Mouse (Mus musculus) heart, adult 9 months (tissue): ENCODE measurements around the gene Arap1.
A peak's percentile ranks its signal among the peaks of the same experiment; 100 is the strongest.

ENCODE experiments used
- DNase-seq, 2 experiments: peaks; one replicate each; pipeline ENCODE4 v3.0.0; 2022; ENCODE audit warnings: low spot score in 2 of 2

Gene Arap1

GRCm38 (mm10) chr7:101347767-101348270 lies at the start of gene Arap1:
Arap1 (plus strand) TSS chr7:101348067.
- DNase-seq: peak; percentile 54 to 58

GRCm38 (mm10) chr7:101298375-101298774 lies 49.5 kb upstream of the Arap1 start:
- DNase-seq: no peak

GRCm38 (mm10) chr7:101301361-101301880 lies 46.4 kb upstream of the Arap1 start:
- DNase-seq: peak in 1 of 2 experiments; percentile 26

GRCm38 (mm10) chr7:101301881-101302456 lies 45.9 kb upstream of the Arap1 start, which contains the start of gene Atg16l2:
Atg16l2 (minus strand) TSS chr7:101302251.
- DNase-seq: peak; percentile 94

GRCm38 (mm10) chr7:101302691-101303090 lies 45.2 kb upstream of the Arap1 start:
- no peak for DNase-seq

GRCm38 (mm10) chr7:101306841-101307240 lies 41.0 kb upstream of the Arap1 start:
- no peak for DNase-seq

- DNase-seq: no peak
These were observed 37.9 kb upstream of the Arap1 start for GRCm38 (mm10) chr7:101309985-101310326.

GRCm38 (mm10) chr7:101310327-101311028 lies 37.4 kb upstream of the Arap1 start:
- DNase-seq: peak; percentile 97 to 99

GRCm38 (mm10) chr7:101311061-101311460 lies 36.8 kb upstream of the Arap1 start:
- DNase-seq: no peak

- no peak for DNase-seq
These were observed 34.8 kb upstream of the Arap1 start for GRCm38 (mm10) chr7:101313033-101313432.

- DNase-seq: no peak
These were observed 33.5 kb upstream of the Arap1 start for GRCm38 (mm10) chr7:101314396-101314795.

- no peak for DNase-seq
These were observed 32.2 kb upstream of the Arap1 start for GRCm38 (mm10) chr7:101315699-101316098.

GRCm38 (mm10) chr7:101316591-101317001 lies 31.3 kb upstream of the Arap1 start:
- DNase-seq: no peak

GRCm38 (mm10) chr7:101317014-101317413 lies 30.9 kb upstream of the Arap1 start, which contains the start of gene Stard10:
Stard10 (plus strand) TSS chr7:101317086.
- DNase-seq: no peak

- no peak for DNase-seq
These were observed 29.0 kb upstream of the Arap1 start for GRCm38 (mm10) chr7:101318848-101319247.

GRCm38 (mm10) chr7:101319796-101320195 lies 28.1 kb upstream of the Arap1 start:
- no peak for DNase-seq

GRCm38 (mm10) chr7:101320399-101321217 lies 27.3 kb upstream of the Arap1 start:
- no peak for DNase-seq

- DNase-seq: no peak
These were observed 26.5 kb upstream of the Arap1 start for GRCm38 (mm10) chr7:101321218-101321827.

- no peak for DNase-seq
These were observed 24.7 kb upstream of the Arap1 start for GRCm38 (mm10) chr7:101323141-101323594.

GRCm38 (mm10) chr7:101324142-101324962 lies 23.5 kb upstream of the Arap1 start:
- DNase-seq: no peak

- DNase-seq: no peak
These were observed 21.9 kb upstream of the Arap1 start for GRCm38 (mm10) chr7:101326006-101326405.
